Mouse (Mus musculus) spleen, adult 18-20 months (tissue): ENCODE data around the gene Vmn1r83.

ENCODE experiments used
- DNase-seq, 2 experiments: peaks; one replicate each; pipeline ENCODE4 v3.0.0; 2022; ENCODE audit warnings: mixed read lengths in 2 of 2

Gene Vmn1r83

GRCm38 (mm10) chr7:12329381-12329780, at the start of gene Vmn1r83:
Vmn1r83 (minus strand) TSS chr7:12329481.
- DNase-seq = no peak

- no peak for DNase-seq
Observed at GRCm38 (mm10) chr7:12369173-12369572, 39.9 kb upstream of the Vmn1r83 start, which contains the start of gene Vmn1r84. Vmn1r84 (minus strand) TSS chr7:12369273.

- no peak for DNase-seq
Observed at GRCm38 (mm10) chr7:12300130-12300529, 29.2 kb downstream of the Vmn1r83 start, which contains the start of gene Vmn1r82. Vmn1r82 (plus strand) TSS chr7:12300430.
